Mouse (Mus musculus) embryo, embryonic 11 days (tissue): ENCODE results near the gene Paqr8.
"Not testable (repeated sequence)": the region's sequence is repeated elsewhere in the genome, so short reads cannot be mapped to it uniquely, and the experiment has no call there.

Source experiments
- DNase-seq: peaks from one replicate; pipeline ENCODE4 v3.0.0-alpha.2; 2015

Gene Paqr8

GRCm38 (mm10) chr1:20912527-20913171, 22.2 kb downstream of the Paqr8 start:
- no peak for DNase-seq

- DNase-seq = no peak
Measured at GRCm38 (mm10) chr1:20914769-20915168, 24.4 kb downstream of the Paqr8 start.

DNA sequence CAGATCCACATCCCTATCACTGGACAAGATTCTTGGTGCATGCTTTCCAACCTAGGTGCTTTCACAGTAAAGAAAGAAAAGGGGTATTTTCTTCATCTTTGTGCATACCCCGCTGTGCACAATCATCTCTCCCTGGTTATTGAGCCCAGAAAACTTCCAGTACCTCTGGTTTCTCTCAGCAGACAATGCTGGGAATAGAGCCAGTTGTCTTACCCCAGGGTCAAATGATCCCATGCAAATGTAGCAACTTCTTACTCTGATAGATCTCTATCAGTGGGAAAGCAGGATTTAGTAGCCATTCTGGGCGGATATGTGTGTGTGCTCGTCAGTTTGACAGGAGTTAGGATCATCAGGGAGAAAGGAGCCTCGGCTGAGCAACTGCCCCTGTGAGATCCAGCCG, 25.2 kb downstream of the Paqr8 start:
- DNase-seq = no peak

- no peak for DNase-seq
Measured at GRCm38 (mm10) chr1:20917496-20918050, 27.2 kb downstream of the Paqr8 start.

DNA sequence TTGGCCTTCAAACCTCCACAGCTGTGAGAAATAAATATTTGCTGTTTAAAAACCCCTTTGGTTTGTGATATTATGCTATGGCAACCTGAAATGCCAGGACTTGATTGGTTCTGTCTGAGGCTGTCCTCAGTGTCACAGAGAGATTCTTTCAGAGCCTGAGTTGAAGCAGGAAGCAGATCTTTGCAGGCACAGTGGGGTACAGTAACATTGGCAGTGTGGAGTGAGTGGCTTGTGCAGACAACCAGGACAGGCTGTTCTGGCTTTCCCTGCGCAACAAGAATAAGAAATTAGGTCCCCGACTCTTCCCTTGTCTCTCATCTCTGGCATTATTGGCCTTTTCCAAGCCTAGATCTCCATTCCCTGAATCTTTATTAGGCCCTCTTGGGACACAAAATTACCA, 29.3 kb downstream of the Paqr8 start:
- no peak for DNase-seq

DNA sequence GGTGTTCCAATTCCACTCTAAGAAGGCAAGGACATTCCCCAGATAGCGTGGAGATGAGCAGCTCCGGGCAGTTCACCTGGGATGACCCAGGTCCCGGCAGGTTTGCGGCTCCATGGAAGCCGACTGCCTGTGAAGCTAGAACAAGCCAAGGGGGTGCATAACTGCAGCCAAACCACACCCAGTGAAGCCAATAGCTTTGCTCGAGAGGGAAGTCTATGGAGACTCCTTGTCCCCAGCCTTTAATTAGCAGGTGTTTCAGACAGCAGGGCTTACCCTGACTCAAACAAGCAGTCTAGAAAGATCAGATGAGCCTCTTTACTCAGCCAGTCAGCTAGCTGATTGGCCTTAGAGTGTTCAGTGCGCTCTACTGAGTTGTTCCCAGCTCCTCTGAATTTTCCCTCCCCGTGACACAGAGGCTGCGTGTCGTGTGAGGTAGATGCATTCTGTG, 30.7 kb downstream of the Paqr8 start:
- DNase-seq = no peak

DNA sequence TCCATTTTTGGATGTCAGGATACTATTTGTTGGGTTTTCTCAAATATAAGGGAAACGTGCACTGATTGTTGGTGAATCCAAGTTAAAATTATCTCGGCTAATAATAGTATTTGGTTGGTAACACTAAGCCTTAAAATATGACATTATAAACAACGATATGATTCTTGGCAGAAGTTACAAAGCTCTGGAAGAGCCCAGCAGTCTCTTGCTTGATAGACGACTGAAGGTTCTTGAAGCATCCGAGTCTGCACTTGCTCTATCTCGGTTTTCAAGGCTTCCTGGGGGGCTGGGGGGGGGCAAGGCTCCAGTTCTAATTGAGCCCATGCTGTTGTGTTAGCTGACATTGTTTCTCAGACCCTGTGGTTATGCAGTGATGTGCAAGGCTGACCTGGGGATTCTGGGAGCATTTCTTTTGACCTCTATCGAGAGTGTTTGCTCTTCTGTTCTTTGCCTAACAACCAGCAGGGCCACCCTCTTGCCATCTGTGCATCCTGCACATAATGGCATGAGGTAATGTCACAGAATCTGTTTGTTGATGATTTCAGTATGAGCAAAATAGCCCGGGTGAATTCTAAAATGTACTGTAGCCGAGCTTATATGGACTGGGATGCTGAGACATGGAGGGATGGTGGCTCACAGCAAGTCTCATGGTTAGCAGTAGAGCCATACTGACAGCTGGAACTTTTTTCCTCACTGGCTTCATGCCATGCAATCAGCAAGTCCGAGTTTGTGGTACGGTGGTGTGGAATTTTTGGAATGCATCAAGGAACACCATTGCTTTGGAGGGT, 32.4 kb downstream of the Paqr8 start:
- DNase-seq = no peak

DNA sequence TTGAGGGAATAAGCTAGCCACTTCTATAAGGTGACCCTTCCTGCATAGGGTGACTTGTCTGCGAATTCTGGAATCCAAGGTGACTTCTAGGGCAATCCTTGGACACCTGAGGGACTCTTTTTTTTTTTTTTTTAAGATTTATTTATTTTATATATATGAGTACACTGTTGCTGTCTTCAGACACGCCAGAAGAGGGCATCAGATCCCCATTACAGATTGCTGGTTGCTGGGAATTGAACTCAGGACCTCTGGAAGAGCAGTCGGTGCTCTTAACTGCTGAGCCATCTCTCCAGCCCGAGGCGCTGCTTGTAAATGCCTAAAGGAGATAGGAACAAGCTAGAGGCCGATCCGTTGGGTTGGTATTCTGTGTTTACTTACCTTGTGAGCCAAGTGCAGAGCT, 34.9 kb downstream of the Paqr8 start:
- not testable (repeated sequence) for DNase-seq

DNA sequence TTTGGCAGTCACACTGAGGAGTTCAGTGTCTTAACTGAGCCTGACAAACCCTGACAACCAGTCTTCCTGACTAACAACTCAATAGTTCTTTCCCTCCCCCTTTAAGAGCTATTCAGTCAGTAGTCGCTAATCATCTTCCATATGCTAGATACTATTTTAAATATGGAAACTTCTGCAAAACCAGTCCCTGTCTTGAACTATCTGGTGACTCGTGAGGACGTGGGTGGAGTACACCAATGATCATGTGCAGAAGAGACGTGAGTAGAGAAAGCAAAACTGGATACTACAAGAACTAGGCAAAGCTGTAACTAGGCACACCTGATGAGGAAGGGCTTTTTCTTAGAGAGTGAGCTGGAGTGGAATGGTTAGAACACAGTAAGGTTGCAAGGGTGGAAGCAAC, 35.5 kb downstream of the Paqr8 start:
- no peak for DNase-seq

DNA sequence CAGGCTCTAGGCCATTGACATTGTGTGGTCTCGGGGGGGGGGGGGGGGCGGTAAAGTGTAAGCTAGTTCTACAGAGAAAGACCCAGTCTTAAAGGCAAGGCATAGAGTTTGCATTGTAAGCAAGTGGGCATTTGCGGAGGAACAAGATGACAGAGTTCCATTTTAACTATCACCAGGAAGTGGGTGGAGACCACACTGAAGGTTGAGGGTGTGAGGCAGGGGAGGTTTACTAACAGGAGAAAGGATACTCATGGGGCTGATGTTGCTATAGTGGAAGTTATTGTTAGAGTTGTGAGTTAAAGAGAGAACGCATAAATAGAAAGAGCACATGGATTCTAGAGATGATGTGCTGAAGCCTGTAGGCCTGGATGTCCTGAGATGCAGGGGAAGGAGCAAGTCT, 36.0 kb downstream of the Paqr8 start:
- DNase-seq = no peak

GRCm38 (mm10) chr1:20928487-20928886, 38.1 kb downstream of the Paqr8 start:
- no peak for DNase-seq

- DNase-seq = peak; percentile 71
Measured at GRCm38 (mm10) chr1:20933457-20933856, 43.1 kb downstream of the Paqr8 start.

DNA sequence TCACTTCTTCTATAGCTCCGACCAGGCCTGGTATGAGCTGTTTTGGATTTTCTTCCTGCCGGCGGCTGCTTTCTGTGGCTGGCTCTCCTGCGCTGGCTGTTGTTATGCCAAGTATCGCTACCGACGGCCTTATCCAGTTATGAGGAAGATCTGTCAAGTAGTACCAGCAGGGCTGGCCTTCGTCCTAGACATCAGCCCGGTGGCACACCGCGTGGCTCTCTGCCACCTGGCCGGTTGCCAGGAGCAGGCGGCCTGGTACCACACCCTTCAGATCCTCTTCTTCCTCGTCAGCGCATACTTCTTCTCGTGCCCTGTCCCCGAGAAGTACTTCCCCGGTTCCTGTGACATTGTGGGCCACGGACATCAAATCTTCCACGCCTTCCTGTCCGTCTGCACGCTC, 44.7 kb downstream of the Paqr8 start:
- no peak for DNase-seq

- DNase-seq = peak; percentile 75
Measured at GRCm38 (mm10) chr1:20939046-20939445, 48.6 kb downstream of the Paqr8 start.

- peak; percentile 21 for DNase-seq
Measured at GRCm38 (mm10) chr1:20940151-20940550, 49.7 kb downstream of the Paqr8 start.

DNA sequence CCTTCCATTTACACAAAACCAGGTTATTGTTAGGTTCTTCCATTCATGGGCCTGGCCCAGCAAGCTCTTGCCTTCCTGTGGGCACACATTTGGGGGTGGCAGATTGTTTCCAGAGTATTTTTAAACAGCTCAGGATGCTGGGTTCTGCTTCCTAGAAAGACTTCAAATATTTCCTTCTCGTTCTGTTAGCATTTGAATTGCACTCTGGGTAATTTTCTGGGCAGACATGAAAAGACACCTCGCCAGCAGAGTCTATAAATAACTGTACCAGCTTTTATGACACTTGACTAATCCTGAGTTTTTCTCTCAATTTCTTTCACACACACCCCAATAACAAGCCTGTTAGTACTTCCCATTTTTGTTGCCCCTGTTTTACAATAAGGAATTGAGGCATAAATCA, 50.9 kb downstream of the Paqr8 start:
- no peak for DNase-seq

GRCm38 (mm10) chr1:20941857-20942256, 51.5 kb downstream of the Paqr8 start:
- no peak for DNase-seq

- no peak for DNase-seq
Measured at GRCm38 (mm10) chr1:20943016-20943415, 52.6 kb downstream of the Paqr8 start.

GRCm38 (mm10) chr1:20951300-20951763, 60.9 kb downstream of the Paqr8 start, which contains the start of gene Efhc1:
Efhc1 (plus strand) TSS chr1:20951626.
- DNase-seq = peak; percentile 96

- DNase-seq = no peak
Measured at GRCm38 (mm10) chr1:20951799-20952198, 61.4 kb downstream of the Paqr8 start.

DNA sequence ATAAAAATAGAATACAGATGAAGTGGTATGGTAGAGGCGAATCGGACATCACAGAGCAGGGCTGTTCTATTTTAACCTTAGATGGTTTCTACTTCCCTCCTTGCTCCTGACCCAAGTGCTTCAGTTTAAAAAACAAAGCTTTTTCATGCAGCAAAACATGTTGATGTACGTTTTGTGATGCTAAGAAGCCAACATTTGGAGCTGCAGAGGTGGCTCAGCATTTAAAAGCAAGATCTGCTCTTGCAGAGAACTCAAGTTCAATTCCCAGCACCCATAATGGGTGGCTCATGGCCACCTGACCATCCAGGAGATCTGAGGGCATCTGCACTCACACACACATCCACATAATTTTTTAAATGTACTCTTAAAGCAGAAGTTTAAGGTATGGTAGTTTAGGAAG, 64.5 kb downstream of the Paqr8 start:
- no peak for DNase-seq

GRCm38 (mm10) chr1:20969642-20970041, 79.2 kb downstream of the Paqr8 start:
- no peak for DNase-seq

DNA sequence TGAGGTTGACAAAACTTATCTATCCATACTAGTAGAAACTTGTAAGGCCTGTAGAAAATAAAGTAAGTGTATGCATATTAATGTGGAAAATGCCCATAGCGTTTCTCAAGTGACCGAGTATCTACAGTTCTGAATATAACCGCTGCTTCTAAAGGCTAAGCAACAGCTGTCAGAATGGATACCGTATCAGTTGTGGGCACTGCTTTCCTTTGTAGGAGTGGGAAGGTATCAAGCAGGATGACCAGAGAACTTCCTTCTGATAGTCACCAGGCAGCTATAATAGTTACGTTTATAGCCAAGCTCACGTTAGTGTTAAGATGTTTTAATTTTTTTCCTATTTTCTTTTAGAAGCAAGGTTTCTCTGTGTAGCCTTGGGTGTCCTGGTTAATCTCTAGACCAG, 83.0 kb downstream of the Paqr8 start:
- DNase-seq = no peak
